Mouse (Mus musculus) E14TG2a.4 (cell line): ENCODE data around the gene Ephb2.

Source experiments
- H3K27me3 ChIP-seq: 2 replicates; pipeline ENCODE4 v1.6.1; 2014; ENCODE audit warnings: low read length, control low read depth; ENCODE audit not compliant: insufficient read depth
- H3K36me3 ChIP-seq: 2 replicates; pipeline ENCODE4 v1.6.1; 2014; ENCODE audit warnings: low read length, control low read depth; ENCODE audit not compliant: insufficient read depth
- H3K4me1 ChIP-seq: replicated peaks from 2 replicates; pipeline ENCODE4 v1.6.1; 2014; ENCODE audit warnings: low read depth, low read length, control low read depth
- H3K4me3 ChIP-seq: replicated peaks from 2 replicates; pipeline ENCODE4 v1.5.1; 2014; ENCODE audit warnings: mild to moderate bottlenecking, low read length
- H3K9me3 ChIP-seq: 2 replicates; pipeline ENCODE4 v1.6.1; 2014; ENCODE audit warnings: low read length, control low read depth
- CTCF ChIP-seq: conservative IDR thresholded peaks from 2 replicates; pipeline ENCODE4 v1.5.1; 2014; ENCODE audit warnings: low read length
- NANOG ChIP-seq: IDR thresholded peaks from 2 replicates; pipeline ENCODE4 v1.6.1; 2014; ENCODE audit warnings: borderline replicate concordance, low read length, mixed read lengths
- POU5F1 ChIP-seq: IDR thresholded peaks from 2 replicates; pipeline ENCODE4 v1.6.1; 2014; ENCODE audit warnings: low read length, borderline replicate concordance

The Ephb2 gene

GRCm38 (mm10) chr4:136742677-136743076 is 93.1 kb downstream of the Ephb2 start:
- no peaks in the 10 kb centered on the region for H3K36me3 ChIP-seq
- H3K9me3 ChIP-seq: no peaks in the 10 kb centered on the region
- peak overlapping the region; percentile 45; the same call in 1 of the 2 replicates for H3K4me3 ChIP-seq
- H3K4me1 ChIP-seq: peaks cover 90% of the 10 kb centered on the region
- H3K27me3 ChIP-seq: no peaks in the 10 kb centered on the region
- TF ChIP-seq POU5F1: no peak
- TF ChIP-seq CTCF: no peak
- no peak for TF ChIP-seq NANOG

- H3K4me3 ChIP-seq: peak overlapping the region; percentile 45
- no peak for TF ChIP-seq CTCF
- no peak for TF ChIP-seq POU5F1
- TF ChIP-seq NANOG: no peak
- no peaks in the 10 kb centered on the region for H3K36me3 ChIP-seq
- no peaks in the 10 kb centered on the region for H3K27me3 ChIP-seq
- no peaks in the 10 kb centered on the region for H3K9me3 ChIP-seq
- H3K4me1 ChIP-seq: peaks cover 90% of the 10 kb centered on the region
Measured at GRCm38 (mm10) chr4:136741840-136742239, 93.9 kb downstream of the Ephb2 start.

GRCm38 (mm10) chr4:136740963-136741362 is 94.8 kb downstream of the Ephb2 start:
- no peaks in the 10 kb centered on the region for H3K9me3 ChIP-seq
- H3K4me1 ChIP-seq: peaks cover 91% of the 10 kb centered on the region
- TF ChIP-seq CTCF (no peak), POU5F1 (no peak), NANOG (no peak)
- no peaks in the 10 kb centered on the region for H3K27me3 ChIP-seq
- no peaks in the 10 kb centered on the region for H3K36me3 ChIP-seq
- no peak overlapping the region for H3K4me3 ChIP-seq

- H3K27me3 ChIP-seq: no peaks in the 10 kb centered on the region
- no peak overlapping the region for H3K4me3 ChIP-seq
- H3K9me3 ChIP-seq: no peaks in the 10 kb centered on the region
- TF ChIP-seq NANOG (no peak), CTCF (no peak), POU5F1 (no peak)
- H3K4me1 ChIP-seq: peaks cover 93% of the 10 kb centered on the region
- no peaks in the 10 kb centered on the region for H3K36me3 ChIP-seq
Measured at GRCm38 (mm10) chr4:136739189-136739588, 96.6 kb downstream of the Ephb2 start.

GRCm38 (mm10) chr4:136738291-136738690 is 97.5 kb downstream of the Ephb2 start:
- Histone ChIP-seq H3K9me3 (no peaks in the 10 kb centered on the region), H3K27me3 (no peaks in the 10 kb centered on the region), H3K36me3 (no peaks in the 10 kb centered on the region), H3K4me3 (no peak overlapping the region), H3K4me1 (peaks cover 93% of the 10 kb centered on the region)
- no peak for TF ChIP-seq NANOG
- TF ChIP-seq POU5F1: no peak
- no peak for TF ChIP-seq CTCF

- no peak overlapping the region for H3K4me3 ChIP-seq
Measured at GRCm38 (mm10) chr4:136735856-136736255, 99.9 kb downstream of the Ephb2 start.

GRCm38 (mm10) chr4:136734210-136734803 is 101.5 kb downstream of the Ephb2 start:
- H3K27me3 ChIP-seq: no peaks in the 10 kb centered on the region
- peaks cover 92% of the 10 kb centered on the region for H3K4me1 ChIP-seq
- H3K9me3 ChIP-seq: no peaks in the 10 kb centered on the region
- 0 out of 2 replicates have a peak overlapping the region, but pooled peaks have one; percentile 51 for H3K4me3 ChIP-seq
- no peak for TF ChIP-seq POU5F1
- no peak for TF ChIP-seq CTCF
- H3K36me3 ChIP-seq: no peaks in the 10 kb centered on the region

More at GRCm38 (mm10) chr4:136735856-136736255, 99.9 kb downstream of the Ephb2 start:
- H3K27me3 ChIP-seq: no peaks in the 10 kb centered on the region
- TF ChIP-seq POU5F1: no peak
- no peak for TF ChIP-seq NANOG
- TF ChIP-seq CTCF: no peak
- H3K4me1 ChIP-seq: peaks cover 92% of the 10 kb centered on the region
- H3K9me3 ChIP-seq: no peaks in the 10 kb centered on the region
- H3K36me3 ChIP-seq: no peaks in the 10 kb centered on the region

GRCm38 (mm10) chr4:136733217-136733865 is 102.4 kb downstream of the Ephb2 start:
- TF ChIP-seq POU5F1: no peak
- no peak for TF ChIP-seq NANOG
- no peak for TF ChIP-seq CTCF
- Histone ChIP-seq H3K9me3 (no peaks in the 10 kb centered on the region), H3K27me3 (no peaks in the 10 kb centered on the region), H3K4me1 (peaks cover 92% of the 10 kb centered on the region), H3K4me3 (peak overlapping the region; percentile 51), H3K36me3 (no peaks in the 10 kb centered on the region)
